Mouse (Mus musculus): ENCODE results near the gene Rab14.

DNA sequence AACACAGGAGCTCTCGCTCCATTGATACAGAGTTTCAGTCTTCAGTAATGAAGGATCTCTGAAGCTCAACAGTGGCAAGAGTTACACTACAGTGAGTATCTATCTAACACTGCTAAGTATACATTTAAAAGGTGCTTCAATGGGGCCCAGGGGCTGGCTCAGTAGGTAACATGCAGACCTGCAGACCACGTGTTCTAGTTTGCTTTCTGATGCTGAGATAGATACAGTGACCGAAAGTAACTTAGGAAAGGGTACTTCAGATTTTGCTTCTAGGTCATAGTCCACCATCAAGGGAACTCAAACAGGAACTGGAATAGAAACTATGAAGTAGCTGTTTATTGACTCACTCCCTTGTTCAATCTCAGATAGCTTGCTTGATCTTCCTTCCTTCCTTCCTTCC lies 10.8 kb upstream of the Rab14 start:
- TF ChIP-seq POLR2A (IDR thresholded peaks at IDR 0.05; ENCODE audit: borderline replicate concordance, extremely low read depth, low read depth, low read length) (no peak), CTCF (IDR thresholded peaks at IDR 0.05; ENCODE audit: insufficient read depth, low read length) (no peak)
